Mouse (Mus musculus): ENCODE data around the gene S100a3.

The S100a3 gene

GRCm38 (mm10) chr3:90575320-90575719 lies 14.9 kb downstream of the S100a3 start:
- no peak for DNase-seq

- DNase-seq, result no peak
Observed at GRCm38 (mm10) chr3:90576351-90577001, 16.1 kb downstream of the S100a3 start.

- no peak for DNase-seq
Observed at GRCm38 (mm10) chr3:90579433-90579832, 19.1 kb downstream of the S100a3 start.

- DNase-seq, result no peak
Observed at GRCm38 (mm10) chr3:90581141-90581540, 20.8 kb downstream of the S100a3 start.

GRCm38 (mm10) chr3:90582156-90582555 lies 21.8 kb downstream of the S100a3 start:
- DNase-seq, result no peak

- no peak for DNase-seq
Observed at GRCm38 (mm10) chr3:90582556-90582955, 22.2 kb downstream of the S100a3 start.

- DNase-seq, result no peak
Observed at GRCm38 (mm10) chr3:90583893-90584292, 23.5 kb downstream of the S100a3 start.

GRCm38 (mm10) chr3:90585595-90585994 lies 25.2 kb downstream of the S100a3 start:
- DNase-seq, result peak; percentile 7

- DNase-seq, result no peak
Observed at GRCm38 (mm10) chr3:90586016-90586643, 25.8 kb downstream of the S100a3 start.

- no peak for DNase-seq
Observed at GRCm38 (mm10) chr3:90586906-90587305, 26.5 kb downstream of the S100a3 start.

GRCm38 (mm10) chr3:90587361-90588101 lies 27.2 kb downstream of the S100a3 start:
- no peak for DNase-seq

GRCm38 (mm10) chr3:90589390-90589789 lies 29.0 kb downstream of the S100a3 start:
- DNase-seq, result no peak

GRCm38 (mm10) chr3:90589947-90590346 lies 29.6 kb downstream of the S100a3 start, which contains the start of gene S100a2:
Gene S100a2 (plus strand): TSS chr3:90590247.
- DNase-seq, result no peak

- no peak for DNase-seq
Observed at GRCm38 (mm10) chr3:90594466-90594865, 34.1 kb downstream of the S100a3 start.

GRCm38 (mm10) chr3:90595556-90595955 lies 35.2 kb downstream of the S100a3 start:
- DNase-seq, result no peak

- DNase-seq, result no peak
Observed at GRCm38 (mm10) chr3:90596810-90597209, 36.4 kb downstream of the S100a3 start.

- DNase-seq, result no peak
Observed at GRCm38 (mm10) chr3:90597736-90598135, 37.4 kb downstream of the S100a3 start.

GRCm38 (mm10) chr3:90598212-90598611 lies 37.8 kb downstream of the S100a3 start:
- DNase-seq, result no peak

- DNase-seq, result no peak
Observed at GRCm38 (mm10) chr3:90599401-90599800, 39.0 kb downstream of the S100a3 start.

- DNase-seq, result no peak
Observed at GRCm38 (mm10) chr3:90600036-90600435, 39.7 kb downstream of the S100a3 start.

GRCm38 (mm10) chr3:90600458-90601195 lies 40.2 kb downstream of the S100a3 start:
- no peak for DNase-seq

GRCm38 (mm10) chr3:90601486-90602110 lies 41.2 kb downstream of the S100a3 start, which contains the start of gene Gm42674:
Gene Gm42674 (plus strand): TSS chr3:90601904.
- DNase-seq, result no peak

GRCm38 (mm10) chr3:90603623-90604022 lies 43.2 kb downstream of the S100a3 start, which contains the start of gene S100a4:
Gene S100a4 (plus strand): TSS chr3:90603771.
- no peak for DNase-seq
